Mouse (Mus musculus) MEL (cell line): ENCODE results near the gene Trdmt1.
A peak's percentile ranks its signal among the peaks of the same experiment; 100 is the strongest.

Experiments
- CTCF ChIP-seq, 3 experiments: IDR thresholded peaks in 2 of 3; conservative IDR thresholded peaks in 1 of 3; 2 replicates each; pipeline ENCODE4 v1.5.1; 2011 to 2012; ENCODE audit warnings: low read length in 3 of 3, low read depth in 2 of 3, mild to moderate bottlenecking in 2 of 3, improper control_type of control experiment in 1 of 3, inconsistent platforms in 1 of 3, mixed read lengths in 1 of 3, moderate library complexity in 1 of 3; ENCODE audit not compliant: control insufficient read depth in 1 of 3, insufficient read depth in 1 of 3, poor library complexity in 1 of 3, severe bottlenecking in 1 of 3
- POLR2A ChIP-seq, 2 experiments: IDR thresholded peaks; 2 replicates each; pipeline ENCODE4 v1.6.1; 2011 to 2012; ENCODE audit warnings: low read length in 2 of 2, mild to moderate bottlenecking in 2 of 2, control low read depth in 1 of 2, improper control_type of control experiment in 1 of 2, low read depth in 1 of 2, moderate library complexity in 1 of 2; ENCODE audit not compliant: control insufficient read depth in 1 of 2, insufficient read depth in 1 of 2, poor library complexity in 1 of 2

DNA sequence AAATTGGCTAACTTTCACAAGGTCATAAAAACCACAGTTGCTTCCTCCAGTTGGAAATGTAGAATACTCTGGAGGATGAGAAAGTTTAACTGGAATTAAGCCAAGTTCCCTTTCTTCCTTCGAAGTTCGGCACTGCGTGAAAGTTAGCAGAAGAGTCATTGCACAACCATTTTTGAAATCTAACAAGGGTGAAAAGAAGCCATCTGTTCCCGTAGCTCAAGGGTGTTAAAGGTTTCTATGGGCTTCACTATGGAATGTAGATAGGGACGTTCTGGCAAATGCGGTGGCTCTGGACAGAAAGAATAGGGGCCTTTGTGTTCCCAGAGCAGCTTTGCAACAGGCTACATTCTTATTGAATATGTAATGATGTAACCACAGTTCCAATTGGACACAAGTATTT lies 31.5 kb upstream of the Trdmt1 start:
- 0 out of 6 replicates have a peak, but pooled peaks of 1 of the 3 experiments have one; percentile 2 for TF ChIP-seq CTCF (IDR thresholded peaks at IDR 0.05 in 2 of 3, conservative IDR thresholded peaks at IDR 0.05 in 1 of 3; ENCODE audit: control insufficient read depth in 1 of 3, insufficient read depth in 1 of 3, low read depth in 2 of 3, low read length in 3 of 3, poor library complexity in 1 of 3, severe bottlenecking in 1 of 3)
- no peak for TF ChIP-seq POLR2A (IDR thresholded peaks at IDR 0.05; ENCODE audit: control insufficient read depth in 1 of 2, insufficient read depth in 1 of 2, low read depth in 1 of 2, low read length in 2 of 2, poor library complexity in 1 of 2)
